Mouse (Mus musculus) small intestine, adult 2 months (tissue): ENCODE data around the gene Shf.

Experiments used
- CTCF ChIP-seq: fragments of 200-500 bp; IDR thresholded peaks from 2 replicates; pipeline ENCODE4 v1.5.1; 2012; ENCODE audit warnings: low read depth, mild to moderate bottlenecking, control low read depth, inconsistent platforms, low read length, moderate library complexity, mixed read lengths; ENCODE audit not compliant: insufficient replicate concordance, insufficient read length; ENCODE audit errors: extremely low read depth
- POLR2A ChIP-seq: fragments of 200-500 bp; IDR thresholded peaks from 2 replicates; pipeline ENCODE4 v1.6.1; 2012; ENCODE audit warnings: low read depth, mild to moderate bottlenecking, control low read depth, inconsistent platforms, low read length, moderate library complexity

DNA sequence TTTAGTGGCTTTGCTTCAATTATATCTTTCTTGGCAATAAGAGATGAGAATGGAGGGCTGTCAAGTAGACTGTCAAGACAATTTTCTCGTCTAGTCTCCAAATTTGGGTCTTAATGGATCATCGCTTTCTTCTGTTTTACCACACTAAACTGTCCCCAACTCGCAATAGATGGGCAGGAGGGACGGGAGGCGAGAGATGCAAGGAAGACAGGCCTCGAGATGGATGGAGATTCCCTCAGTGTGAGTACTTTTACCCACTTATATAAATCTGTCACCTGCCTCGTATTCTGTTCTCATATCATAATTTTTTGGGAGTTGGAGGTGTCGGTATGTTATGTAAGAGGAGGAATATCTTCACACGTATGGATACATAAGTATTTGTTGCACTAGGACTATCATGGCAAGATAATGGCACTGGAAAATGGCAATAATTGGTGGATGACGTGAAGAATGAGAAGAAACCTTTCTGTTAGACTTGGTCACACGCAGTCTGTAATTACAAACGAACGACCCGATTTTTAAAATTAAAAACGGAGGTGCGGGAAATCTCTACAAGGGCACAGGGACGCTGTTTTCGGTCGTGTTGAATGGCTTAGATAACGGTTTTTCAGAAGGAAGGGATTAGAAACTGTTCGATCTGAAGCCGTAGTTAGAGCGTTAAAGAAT lies 5.8 kb upstream of the Shf start:
- TF ChIP-seq CTCF (no peak), POLR2A (no peak)
